Mouse (Mus musculus): ENCODE results near the gene BC107364. TPM values are rescaled to one million over a fixed set of nuclear protein-coding genes. Genes with fewer than 3 reads are reported as not detected.
"Not testable (repeated sequence)": the region's sequence is repeated elsewhere in the genome, so short reads cannot be mapped to it uniquely, and the experiment has no call there.

BC107364 gene
- polyA plus RNA-seq, 1 experiment = not detected

GRCm38 (mm10) chr3:96474909-96475655, 23.0 kb upstream of the BC107364 start:
- WGBS = 5% methylated on average over 44 of the region's 44 CpGs
- no peak for DNase-seq

GRCm38 (mm10) chr3:96473556-96473955, 21.4 kb upstream of the BC107364 start:
- not testable (repeated sequence) for H3K4me1 ChIP-seq (ENCODE audit: control insufficient read depth, insufficient read depth, low read length); H3K4me3 ChIP-seq (replicated peaks; ENCODE audit: extremely low read depth, low read depth, low read length); DNase-seq
- 51% methylated on average over 3 of the region's 3 CpGs for WGBS

More at GRCm38 (mm10) chr3:96474909-96475655, 23.0 kb upstream of the BC107364 start:
- H3K4me3 ChIP-seq (replicated peaks; ENCODE audit: extremely low read depth, low read depth, low read length) = no peak overlapping the region
- H3K4me1 ChIP-seq (ENCODE audit: control insufficient read depth, insufficient read depth, low read length) = no peaks in the 10 kb centered on the region
- no peak for TF ChIP-seq CTCF (IDR thresholded peaks at IDR 0.05; ENCODE audit: insufficient read depth, low read length)
- TF ChIP-seq POLR2A (IDR thresholded peaks at IDR 0.05; ENCODE audit: borderline replicate concordance, extremely low read depth, low read depth, low read length) = no peak

GRCm38 (mm10) chr3:96472066-96472465, 20.0 kb upstream of the BC107364 start:
- DNase-seq = no peak
- WGBS = 88% methylated on average over 5 of the region's 5 CpGs
- TF ChIP-seq POLR2A (IDR thresholded peaks at IDR 0.05; ENCODE audit: borderline replicate concordance, extremely low read depth, low read depth, low read length) (no peak), CTCF (IDR thresholded peaks at IDR 0.05; ENCODE audit: insufficient read depth, low read length) (no peak)
- no peak overlapping the region for H3K4me3 ChIP-seq (replicated peaks; ENCODE audit: extremely low read depth, low read depth, low read length)
- no peaks in the 10 kb centered on the region for H3K4me1 ChIP-seq (ENCODE audit: control insufficient read depth, insufficient read depth, low read length)

- Histone ChIP-seq H3K4me3 (replicated peaks; ENCODE audit: extremely low read depth, low read depth, low read length) (no peak overlapping the region), H3K4me1 (ENCODE audit: control insufficient read depth, insufficient read depth, low read length) (no peaks in the 10 kb centered on the region)
- no peak for DNase-seq
- no peak for TF ChIP-seq CTCF (IDR thresholded peaks at IDR 0.05; ENCODE audit: insufficient read depth, low read length)
- TF ChIP-seq POLR2A (IDR thresholded peaks at IDR 0.05; ENCODE audit: borderline replicate concordance, extremely low read depth, low read depth, low read length) = no peak
- 80% methylated on average over 3 of the region's 3 CpGs for WGBS
Observed at GRCm38 (mm10) chr3:96469626-96470025, 17.5 kb upstream of the BC107364 start.

GRCm38 (mm10) chr3:96468335-96468734, 16.2 kb upstream of the BC107364 start:
- not testable (repeated sequence) for DNase-seq; H3K4me1 ChIP-seq (ENCODE audit: control insufficient read depth, insufficient read depth, low read length); H3K4me3 ChIP-seq (replicated peaks; ENCODE audit: extremely low read depth, low read depth, low read length)
- WGBS = 89% methylated on average over 3 of the region's 3 CpGs

GRCm38 (mm10) chr3:96467641-96468040, 15.5 kb upstream of the BC107364 start:
- H3K4me3 ChIP-seq (replicated peaks; ENCODE audit: extremely low read depth, low read depth, low read length) = no peak overlapping the region
- no peak for DNase-seq
- WGBS = 90% methylated on average over 8 of the region's 8 CpGs
- no peaks in the 10 kb centered on the region for H3K4me1 ChIP-seq (ENCODE audit: control insufficient read depth, insufficient read depth, low read length)
- TF ChIP-seq CTCF (IDR thresholded peaks at IDR 0.05; ENCODE audit: insufficient read depth, low read length) (no peak), POLR2A (IDR thresholded peaks at IDR 0.05; ENCODE audit: borderline replicate concordance, extremely low read depth, low read depth, low read length) (no peak)

- Histone ChIP-seq H3K4me1 (ENCODE audit: control insufficient read depth, insufficient read depth, low read length) (no peaks in the 10 kb centered on the region), H3K4me3 (replicated peaks; ENCODE audit: extremely low read depth, low read depth, low read length) (no peak overlapping the region)
- 51% methylated on average over 25 of the region's 25 CpGs for WGBS
- DNase-seq = no peak
- TF ChIP-seq CTCF (IDR thresholded peaks at IDR 0.05; ENCODE audit: insufficient read depth, low read length) = no peak
- TF ChIP-seq POLR2A (IDR thresholded peaks at IDR 0.05; ENCODE audit: borderline replicate concordance, extremely low read depth, low read depth, low read length) = no peak
Observed at GRCm38 (mm10) chr3:96463891-96464290, 11.8 kb upstream of the BC107364 start.

GRCm38 (mm10) chr3:96460568-96460870, 8.4 kb upstream of the BC107364 start:
- not testable (repeated sequence) for H3K4me1 ChIP-seq (ENCODE audit: control insufficient read depth, insufficient read depth, low read length); DNase-seq; H3K4me3 ChIP-seq (replicated peaks; ENCODE audit: extremely low read depth, low read depth, low read length)
- no CpG with 5 or more reads among the region's 19 CpGs for WGBS

GRCm38 (mm10) chr3:96459757-96460567, 7.9 kb upstream of the BC107364 start:
- not testable (repeated sequence) for H3K4me1 ChIP-seq (ENCODE audit: control insufficient read depth, insufficient read depth, low read length); H3K4me3 ChIP-seq (replicated peaks; ENCODE audit: extremely low read depth, low read depth, low read length); DNase-seq
- 0% methylated on average over 1 of the region's 58 CpGs for WGBS

- DNase-seq; H3K4me3 ChIP-seq (replicated peaks; ENCODE audit: extremely low read depth, low read depth, low read length); H3K4me1 ChIP-seq (ENCODE audit: control insufficient read depth, insufficient read depth, low read length): not testable (repeated sequence)
- WGBS = no CpG with 5 or more reads among the region's 48 CpGs
Observed at GRCm38 (mm10) chr3:96458886-96459439, 6.9 kb upstream of the BC107364 start.

GRCm38 (mm10) chr3:96458008-96458407, 5.9 kb upstream of the BC107364 start:
- H3K4me3 ChIP-seq (replicated peaks; ENCODE audit: extremely low read depth, low read depth, low read length); DNase-seq; H3K4me1 ChIP-seq (ENCODE audit: control insufficient read depth, insufficient read depth, low read length): not testable (repeated sequence)
- WGBS = no CpG with 5 or more reads among the region's 53 CpGs

- not testable (repeated sequence) for DNase-seq; H3K4me3 ChIP-seq (replicated peaks; ENCODE audit: extremely low read depth, low read depth, low read length); H3K4me1 ChIP-seq (ENCODE audit: control insufficient read depth, insufficient read depth, low read length)
- no CpG with 5 or more reads among the region's 50 CpGs for WGBS
Observed at GRCm38 (mm10) chr3:96451181-96451737, 847 bp downstream of the BC107364 start.

GRCm38 (mm10) chr3:96450586-96450896, 1.6 kb downstream of the BC107364 start:
- not testable (repeated sequence) for H3K4me1 ChIP-seq (ENCODE audit: control insufficient read depth, insufficient read depth, low read length); DNase-seq; H3K4me3 ChIP-seq (replicated peaks; ENCODE audit: extremely low read depth, low read depth, low read length)
- WGBS = 0% methylated on average over 1 of the region's 10 CpGs

Data from lung, adult 2 months (tissue).